ENCODE assay signal across 1 mouse cellular context in genomic region chr16:10432387-10432786, GRCm38 (mm10).
A peak's percentile ranks its signal among the peaks of the same experiment; 100 is the strongest.
TF ChIP-seq lines count a peak whose summit lies in the region.

No protein-coding gene starts in this region.

TF ChIP-seq in CH12.LX, 34 proteins besides CTCF, POLR2A, EP300 and RAD21 (continued from another document):
- TF ChIP-seq TBP (conservative IDR thresholded peaks at IDR 0.05; ENCODE audit: low read depth, low read length) (0 out of 2 replicates have a peak, but pooled peaks have one; percentile 1), NRF1 (IDR thresholded peaks at IDR 0.05; ENCODE audit: low read depth, low read length) (no peak)
